Mouse (Mus musculus): ENCODE results near the gene Flywch1. TPM values are rescaled to one million over a fixed set of nuclear protein-coding genes. Genes with fewer than 3 reads are reported as not detected.

The Flywch1 gene
- polyA plus RNA-seq (2017; shearing (Covaris generic)) = 10 to 100 TPM; 13.2 to 15.6 (median 13.7) TPM

DNA sequence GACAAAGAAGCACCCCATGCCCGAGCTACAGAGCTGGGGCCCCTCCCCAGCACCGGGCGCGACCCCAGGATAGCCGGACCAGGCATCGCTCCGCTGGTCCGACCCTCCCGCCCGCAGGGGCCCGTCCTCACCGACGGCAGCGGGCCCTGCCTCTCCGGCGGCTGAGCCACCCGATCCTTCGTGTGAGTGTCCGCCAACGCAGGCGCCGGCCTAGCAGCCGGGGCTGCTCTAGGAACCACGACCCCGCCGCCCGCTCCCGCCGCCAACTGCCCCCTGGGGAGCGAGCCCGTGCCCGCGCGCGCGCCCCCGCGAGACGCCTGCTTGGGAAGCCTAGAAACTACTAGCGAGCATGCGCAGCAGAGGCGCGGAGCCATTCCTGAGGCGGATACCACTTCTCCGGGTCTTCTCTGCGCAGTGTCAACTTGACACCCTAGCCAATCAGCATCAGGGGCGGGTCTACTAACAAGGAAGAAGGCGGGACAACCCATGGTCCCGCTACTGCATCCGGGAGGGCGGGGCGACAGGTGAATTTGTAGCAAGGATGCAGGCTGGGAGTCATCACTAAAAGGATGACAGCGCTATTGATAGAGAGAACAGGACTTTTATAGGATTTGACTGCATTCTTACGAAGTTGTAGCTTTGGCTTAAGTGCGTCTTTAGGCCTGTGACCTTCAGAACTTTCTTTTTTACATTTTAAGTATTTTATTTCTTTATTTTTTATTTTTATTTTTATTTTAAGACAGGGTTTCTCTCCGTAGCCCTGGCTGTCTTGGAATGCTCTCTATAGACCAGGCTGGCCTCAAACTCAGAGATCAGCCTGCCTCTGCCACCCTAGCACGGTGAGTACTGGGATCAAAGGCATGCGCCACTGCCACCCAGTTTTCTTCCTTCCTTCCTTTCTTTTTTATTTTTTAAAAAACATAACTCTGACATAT lies at the start of gene Flywch1:
Flywch1 (minus strand) TSS at position 319 of the 935 bp plus-strand sequence.
- peak; percentile 99 for ATAC-seq

DNA sequence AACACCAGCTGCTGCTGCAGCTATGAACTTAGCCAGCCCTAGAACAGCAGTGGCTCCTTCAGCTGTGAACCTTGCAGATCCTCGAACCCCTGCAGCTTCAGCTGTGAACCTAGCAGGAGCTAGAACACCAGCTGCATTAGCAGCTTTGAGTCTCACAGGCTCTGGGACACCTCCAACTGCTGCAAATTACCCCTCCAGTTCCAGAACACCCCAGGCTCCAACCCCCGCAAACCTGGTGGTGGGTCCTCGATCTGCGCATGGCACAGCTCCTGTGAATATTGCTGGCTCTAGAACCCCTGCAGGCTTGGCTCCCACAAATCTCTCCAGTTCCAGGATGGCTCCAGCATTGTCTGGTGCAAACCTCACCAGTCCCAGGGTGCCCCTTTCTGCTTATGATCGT lies 49.3 kb upstream of the Flywch1 start:
- ATAC-seq = no peak

DNA sequence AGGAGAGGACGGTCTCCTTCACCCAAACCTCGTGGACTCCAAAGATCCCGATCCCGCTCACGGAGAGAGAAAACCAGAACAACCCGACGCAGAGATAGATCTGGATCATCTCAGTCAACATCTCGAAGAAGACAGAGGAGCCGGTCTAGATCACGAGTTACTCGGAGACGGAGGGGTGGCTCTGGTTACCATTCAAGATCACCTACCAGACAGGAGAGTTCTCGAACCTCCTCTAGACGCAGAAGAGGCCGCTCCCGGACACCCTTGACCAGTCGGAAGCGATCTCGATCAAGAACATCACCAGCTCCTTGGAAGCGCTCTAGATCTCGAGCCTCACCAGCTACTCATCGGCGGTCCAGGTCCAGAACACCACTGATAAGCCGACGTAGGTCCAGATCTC lies 47.8 kb upstream of the Flywch1 start:
- ATAC-seq = no peak

DNA sequence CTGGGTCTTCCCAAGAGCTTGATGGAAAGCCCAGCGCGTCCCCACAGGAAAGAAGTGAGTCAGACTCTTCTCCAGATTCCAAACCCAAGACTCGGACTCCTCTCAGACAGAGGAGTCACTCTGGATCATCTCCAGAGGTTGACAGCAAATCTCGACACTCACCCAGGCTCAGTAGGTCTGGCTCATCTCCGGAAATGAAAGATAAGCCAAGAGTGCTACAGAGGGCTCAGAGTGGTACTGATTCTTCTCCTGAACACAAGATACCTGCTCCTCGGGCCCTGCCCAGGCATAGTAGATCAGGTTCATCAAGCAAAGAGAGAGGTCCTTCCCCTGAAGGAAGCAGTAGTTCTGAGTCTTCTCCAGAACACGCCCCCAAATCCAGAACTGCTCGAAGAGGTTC lies 47.2 kb upstream of the Flywch1 start:
- ATAC-seq = no peak

DNA sequence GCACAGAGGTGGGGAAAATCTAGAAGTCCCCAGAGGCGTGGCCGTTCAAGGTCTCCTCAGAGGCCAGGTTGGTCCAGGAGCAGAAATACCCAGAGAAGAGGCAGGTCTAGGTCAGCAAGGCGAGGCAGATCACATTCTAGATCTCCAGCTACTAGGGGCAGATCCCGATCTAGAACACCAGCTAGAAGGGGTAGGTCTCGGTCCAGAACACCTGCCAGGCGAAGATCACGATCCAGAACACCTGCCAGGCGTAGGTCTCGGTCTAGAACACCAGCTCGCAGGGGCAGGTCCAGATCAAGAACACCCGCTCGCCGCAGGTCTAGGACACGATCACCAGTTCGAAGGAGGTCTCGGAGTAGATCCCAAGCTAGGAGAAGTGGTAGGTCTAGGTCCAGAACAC lies 44.2 kb upstream of the Flywch1 start:
- no peak for ATAC-seq

DNA sequence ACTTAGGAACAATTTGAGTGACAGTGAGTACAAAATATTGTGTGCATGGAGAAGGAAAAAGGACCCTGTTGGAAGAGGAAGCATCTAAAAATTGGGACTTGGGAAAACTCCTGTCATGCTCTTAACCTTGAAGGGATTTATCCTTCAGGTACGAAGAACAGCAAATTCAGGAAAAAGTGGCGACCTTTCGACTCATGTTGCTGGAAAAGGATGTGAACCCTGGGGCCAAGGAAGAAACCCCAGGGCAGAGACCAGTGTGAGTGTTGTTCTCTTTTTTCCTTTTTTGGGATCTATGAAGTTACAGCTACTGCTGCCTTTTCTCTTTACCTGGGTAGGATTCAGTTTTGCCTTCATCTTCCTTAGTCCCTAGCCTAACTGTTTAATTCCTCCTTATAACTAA lies 36.5 kb upstream of the Flywch1 start:
- ATAC-seq = no peak

DNA sequence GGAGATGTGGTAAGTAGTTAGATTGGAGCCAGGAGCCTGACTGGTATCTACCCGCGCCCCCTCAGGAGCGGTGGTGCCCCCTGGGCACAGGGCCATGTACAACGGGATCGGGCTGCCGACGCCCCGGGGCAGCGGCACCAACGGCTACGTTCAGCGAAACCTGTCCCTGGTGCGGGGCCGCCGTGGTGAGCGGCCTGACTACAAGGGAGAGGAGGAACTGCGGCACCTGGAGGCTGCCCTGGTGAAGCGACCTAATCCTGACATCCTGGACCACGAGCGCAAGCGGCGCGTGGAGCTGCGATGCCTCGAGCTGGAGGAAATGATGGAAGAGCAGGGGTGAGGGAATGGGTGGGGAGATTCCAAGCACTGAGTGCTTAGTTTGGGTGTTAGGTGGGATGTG lies 35.5 kb upstream of the Flywch1 start:
- no peak for ATAC-seq

DNA sequence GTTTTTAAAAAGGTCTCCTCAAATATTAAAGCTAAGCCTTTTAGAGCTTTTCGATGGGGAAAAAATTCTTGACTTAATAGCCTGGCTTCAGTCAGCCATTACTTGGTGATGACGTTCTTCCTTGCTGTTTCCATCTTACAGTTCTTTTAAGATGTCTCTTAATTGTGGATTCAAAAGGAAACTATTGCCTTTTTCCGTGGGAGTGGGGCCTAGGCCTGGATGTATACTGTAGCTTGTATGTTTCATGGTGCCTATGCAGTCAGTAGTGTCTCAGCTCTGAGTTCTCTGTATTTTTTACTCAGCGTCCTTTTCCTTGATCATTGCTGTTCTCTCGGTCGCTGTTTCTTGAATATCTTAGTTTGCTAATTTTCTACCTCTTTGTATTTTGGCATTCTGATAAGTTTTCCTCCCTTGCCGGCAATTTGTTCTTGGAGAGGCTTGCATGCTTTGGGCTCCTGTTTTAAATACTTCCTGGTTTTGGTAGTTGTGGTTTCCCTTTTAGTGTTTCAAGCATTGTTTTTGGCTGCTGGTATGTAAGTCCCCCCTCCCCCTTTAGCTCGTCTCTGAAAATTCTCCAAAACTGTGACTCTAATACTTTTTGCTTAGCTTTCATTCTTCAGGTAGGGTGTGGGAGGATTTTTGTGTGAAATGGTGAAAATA lies 33.2 kb upstream of the Flywch1 start:
- peak; percentile 8 for ATAC-seq

DNA sequence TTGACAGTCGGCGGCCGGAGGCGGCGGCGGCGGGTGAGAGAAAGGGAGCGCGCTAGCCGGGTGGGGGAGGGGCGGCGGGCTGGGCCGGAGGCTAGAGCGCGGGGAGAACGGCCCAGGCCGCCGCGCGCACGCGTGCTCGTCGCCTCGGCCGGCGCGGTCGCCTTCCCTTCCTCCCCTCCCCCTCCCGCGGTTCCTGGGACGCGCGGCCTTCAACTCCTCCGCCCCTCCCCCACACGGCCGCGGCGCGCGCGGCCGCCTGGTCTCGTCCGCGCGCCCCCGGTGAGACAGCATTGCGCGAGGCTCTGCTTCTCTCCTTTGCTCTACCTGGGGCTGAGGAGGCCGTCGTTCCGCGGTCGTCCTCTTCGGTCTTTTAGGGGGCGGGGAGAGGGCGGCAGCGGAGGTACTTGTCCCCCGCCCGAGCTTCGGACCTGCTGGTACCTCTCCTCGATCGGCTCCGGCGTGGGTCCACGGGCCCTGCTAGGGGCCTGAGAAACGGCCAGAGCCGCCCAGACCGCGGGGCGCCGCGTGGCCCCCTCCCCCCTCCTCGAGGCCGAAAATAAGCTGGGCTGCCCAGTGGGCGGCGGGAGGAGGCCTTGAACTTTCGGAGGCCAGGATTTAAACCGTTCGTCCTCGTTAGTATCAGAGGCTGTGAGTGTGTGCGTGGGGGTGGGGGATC lies 32.1 kb upstream of the Flywch1 start:
- no peak for ATAC-seq

DNA sequence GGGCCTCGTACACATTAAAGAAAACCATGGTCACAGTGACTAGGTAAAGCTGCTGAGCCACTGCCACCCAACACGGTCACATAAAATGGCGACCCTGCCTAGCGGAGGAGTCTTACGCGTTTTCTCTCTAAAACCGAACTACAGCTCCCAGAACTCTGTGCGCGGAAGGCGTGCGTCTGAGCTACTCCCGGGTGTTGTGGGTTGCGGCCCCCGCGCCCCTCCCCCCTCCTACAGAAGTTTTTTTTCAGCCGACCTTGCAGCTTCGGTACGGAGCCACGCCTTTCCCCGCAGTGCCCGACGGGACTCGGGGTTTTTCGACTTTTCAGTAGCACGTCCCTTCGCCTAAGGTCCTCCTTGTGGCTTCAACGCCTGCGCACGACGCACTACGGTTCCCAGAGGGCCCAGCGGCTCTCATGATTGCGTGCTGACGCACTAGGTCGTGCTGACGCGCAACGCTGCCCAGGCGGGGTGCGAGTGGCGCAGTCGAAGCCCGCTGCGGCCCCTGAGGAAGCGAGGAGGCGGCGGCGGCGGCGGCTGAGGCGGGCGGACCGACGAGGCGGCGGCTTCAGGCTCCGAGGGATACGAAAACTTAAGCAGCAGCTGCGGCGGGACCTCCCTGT lies 31.5 kb upstream of the Flywch1 start:
- peak; percentile 87 for ATAC-seq

DNA sequence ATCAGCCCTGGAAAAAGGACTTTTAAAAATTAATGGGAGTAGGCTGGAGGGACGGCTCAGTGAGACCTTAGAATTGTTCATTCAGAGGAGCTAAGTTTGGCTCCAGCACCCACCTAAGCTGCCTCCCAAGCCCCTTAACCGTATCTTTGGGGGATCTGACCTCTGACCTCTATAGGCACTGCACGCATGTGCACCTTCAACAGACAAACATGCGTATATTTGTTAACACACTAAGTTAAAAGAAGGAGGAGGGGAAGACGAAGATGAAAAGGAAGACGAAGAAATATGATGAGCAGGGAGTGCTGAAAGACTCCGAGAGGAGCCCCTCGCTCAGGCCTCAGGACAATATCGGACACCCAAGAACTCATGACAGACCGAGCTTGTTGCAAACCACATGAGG lies 30.2 kb upstream of the Flywch1 start:
- no peak for ATAC-seq

DNA sequence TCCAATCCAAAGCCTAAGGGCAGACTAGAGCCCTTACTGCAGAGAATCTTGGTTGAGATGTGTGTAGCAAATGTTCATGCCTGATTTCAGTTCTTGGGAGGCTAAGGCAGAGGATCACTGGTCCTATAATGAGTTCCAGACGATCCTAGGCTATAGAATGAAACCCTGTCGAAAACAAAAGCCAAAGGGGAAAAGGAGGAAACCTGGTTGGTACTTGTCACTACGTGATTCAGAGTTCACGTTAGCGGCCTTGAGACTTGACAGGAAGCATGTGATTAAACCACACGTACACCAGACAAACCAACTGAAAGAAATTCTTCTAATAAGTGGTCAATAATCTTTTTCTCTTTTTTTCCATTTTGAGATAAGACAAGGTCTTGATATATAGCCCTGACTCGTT lies 25.9 kb upstream of the Flywch1 start:
- peak; percentile 95 for ATAC-seq

DNA sequence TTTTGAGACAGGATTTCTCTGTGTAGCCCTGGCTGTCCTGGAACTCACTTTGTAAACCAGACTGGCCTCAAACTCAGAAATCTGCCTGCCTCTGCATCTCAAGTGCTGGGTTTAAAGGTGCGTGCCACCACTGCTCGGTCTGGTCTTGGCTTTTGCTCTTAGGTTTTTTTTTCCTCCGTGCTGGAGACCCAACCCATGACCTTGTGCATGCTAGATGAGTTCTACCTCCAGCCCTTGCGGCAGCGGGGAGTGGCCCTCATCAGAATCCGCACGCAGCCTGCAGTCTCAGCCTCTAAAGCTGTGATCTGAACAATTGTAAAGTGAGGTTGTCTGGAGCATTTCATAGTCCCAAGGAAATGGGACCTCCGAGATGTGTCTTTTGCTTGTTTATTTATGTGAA lies 23.9 kb upstream of the Flywch1 start:
- no peak for ATAC-seq

DNA sequence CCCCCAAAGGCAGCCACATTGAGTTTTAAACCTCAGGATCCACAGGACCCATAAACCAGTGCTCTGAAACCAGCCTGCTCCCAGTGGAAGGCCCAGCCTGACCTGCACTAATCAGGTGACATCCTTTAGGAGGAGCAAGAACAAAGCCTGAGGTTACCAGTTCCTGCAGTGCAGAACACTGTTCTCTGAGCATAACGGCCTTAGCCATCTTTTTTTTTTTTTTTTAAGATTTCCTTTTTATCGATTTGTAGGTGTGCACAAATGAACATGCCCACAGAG lies 19.6 kb upstream of the Flywch1 start:
- ATAC-seq = peak; percentile 27

DNA sequence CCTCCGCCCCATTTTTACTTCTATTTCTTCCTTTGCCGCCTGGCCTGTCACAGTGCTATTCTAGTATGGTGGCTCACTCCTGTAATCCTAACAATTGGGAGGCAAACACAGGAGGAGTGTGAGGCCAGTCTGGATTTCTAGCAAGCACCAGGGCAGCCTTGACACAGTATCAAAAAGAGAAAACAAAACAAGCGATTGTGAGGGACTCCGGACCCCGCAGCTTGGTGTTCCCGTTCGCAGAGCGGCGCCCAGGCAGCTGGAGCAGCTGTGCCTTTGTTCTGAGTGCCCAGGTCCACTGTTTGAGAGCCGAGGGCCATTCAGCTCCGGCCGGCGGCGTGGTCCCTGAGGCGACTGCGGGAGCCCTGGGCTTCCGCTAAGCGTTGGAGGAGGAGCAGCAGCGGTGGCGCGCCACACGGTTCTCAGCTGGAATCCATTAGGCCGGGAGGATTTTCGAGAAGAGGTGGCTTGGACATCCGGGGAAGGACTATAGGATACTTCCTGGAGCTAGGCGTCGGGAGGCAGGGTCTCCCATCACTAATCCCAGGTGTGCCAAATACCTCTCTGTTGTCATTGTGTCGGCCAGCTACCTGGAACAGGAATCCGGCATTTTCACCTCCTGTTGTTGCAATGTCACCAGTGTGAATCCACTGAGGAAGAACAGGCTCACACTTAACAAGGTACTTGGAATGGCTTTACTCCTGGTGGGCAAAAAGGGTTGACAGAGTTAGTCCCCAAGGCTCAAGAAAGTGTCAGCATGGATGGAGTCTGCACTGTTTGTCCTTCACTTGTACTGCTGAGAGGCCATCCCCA lies 19.1 kb upstream of the Flywch1 start, which contains the start of gene Srrm2:
Srrm2 (plus strand) TSS at position 264 of the 810 bp plus-strand sequence.
- ATAC-seq = peak; percentile 27

DNA sequence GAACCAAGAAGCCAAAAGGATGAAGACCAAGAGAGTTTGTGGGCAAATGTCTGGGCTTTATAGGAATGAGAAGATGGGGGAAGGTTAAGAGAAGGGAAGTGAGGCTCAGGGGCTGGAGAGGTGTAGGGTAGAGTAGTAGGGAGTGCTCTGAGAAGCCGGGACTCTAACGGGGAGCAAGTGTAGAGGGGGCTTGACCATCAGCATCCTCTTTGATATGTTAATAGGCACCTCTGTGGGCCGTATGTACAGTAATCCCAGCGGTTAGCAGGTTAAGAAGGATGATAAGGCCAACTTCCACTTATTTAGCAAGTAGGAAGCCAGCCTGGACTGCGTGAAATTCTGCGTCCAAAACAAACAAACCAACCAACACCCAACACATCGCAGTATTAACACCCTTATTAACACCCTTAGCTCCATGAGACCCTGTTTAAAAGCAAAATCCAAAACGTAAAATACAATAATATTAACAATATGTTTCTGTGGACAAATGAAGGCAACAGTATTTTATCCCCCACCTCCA lies 18.4 kb upstream of the Flywch1 start:
- no peak for ATAC-seq

DNA sequence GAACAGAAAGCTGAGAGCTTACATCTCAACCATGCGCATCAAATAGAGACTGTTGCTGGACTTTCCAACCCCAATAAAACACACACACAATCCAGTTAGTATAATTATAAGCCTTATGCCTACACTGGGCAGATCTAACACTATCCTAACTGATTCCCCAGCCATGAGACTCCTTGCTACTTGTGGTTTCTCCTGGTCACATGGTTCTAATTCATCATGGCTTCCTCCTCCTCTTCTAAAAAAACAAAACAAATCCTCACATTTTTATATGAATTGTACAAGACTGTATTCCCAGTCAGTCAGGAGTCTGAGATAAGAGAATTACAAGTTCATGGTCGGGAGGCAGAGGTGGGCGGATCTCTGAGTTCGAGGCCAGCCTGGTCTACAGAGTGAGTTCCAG lies 17.6 kb upstream of the Flywch1 start:
- no peak for ATAC-seq

DNA sequence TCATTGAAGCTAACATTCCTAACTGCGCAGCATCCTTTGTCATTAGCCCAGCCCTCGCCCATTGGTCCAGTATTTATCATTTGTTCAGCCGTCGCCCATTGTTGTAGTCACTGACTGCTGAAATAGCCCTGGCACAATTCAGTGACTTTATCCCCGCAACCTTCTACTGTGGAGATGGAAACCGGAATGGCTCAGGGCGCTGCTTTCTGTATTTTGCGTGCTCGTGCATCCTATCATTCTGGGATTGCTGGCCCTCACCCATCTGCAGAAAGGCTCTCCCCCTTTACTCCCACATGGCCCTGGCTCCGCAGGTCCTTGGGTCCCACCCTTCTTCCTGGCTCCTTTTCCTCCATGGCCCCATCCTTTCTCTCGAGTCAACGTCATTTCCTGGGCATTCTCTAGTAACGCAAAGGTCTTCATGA lies 15.1 kb upstream of the Flywch1 start:
- peak; percentile 25 for ATAC-seq

DNA sequence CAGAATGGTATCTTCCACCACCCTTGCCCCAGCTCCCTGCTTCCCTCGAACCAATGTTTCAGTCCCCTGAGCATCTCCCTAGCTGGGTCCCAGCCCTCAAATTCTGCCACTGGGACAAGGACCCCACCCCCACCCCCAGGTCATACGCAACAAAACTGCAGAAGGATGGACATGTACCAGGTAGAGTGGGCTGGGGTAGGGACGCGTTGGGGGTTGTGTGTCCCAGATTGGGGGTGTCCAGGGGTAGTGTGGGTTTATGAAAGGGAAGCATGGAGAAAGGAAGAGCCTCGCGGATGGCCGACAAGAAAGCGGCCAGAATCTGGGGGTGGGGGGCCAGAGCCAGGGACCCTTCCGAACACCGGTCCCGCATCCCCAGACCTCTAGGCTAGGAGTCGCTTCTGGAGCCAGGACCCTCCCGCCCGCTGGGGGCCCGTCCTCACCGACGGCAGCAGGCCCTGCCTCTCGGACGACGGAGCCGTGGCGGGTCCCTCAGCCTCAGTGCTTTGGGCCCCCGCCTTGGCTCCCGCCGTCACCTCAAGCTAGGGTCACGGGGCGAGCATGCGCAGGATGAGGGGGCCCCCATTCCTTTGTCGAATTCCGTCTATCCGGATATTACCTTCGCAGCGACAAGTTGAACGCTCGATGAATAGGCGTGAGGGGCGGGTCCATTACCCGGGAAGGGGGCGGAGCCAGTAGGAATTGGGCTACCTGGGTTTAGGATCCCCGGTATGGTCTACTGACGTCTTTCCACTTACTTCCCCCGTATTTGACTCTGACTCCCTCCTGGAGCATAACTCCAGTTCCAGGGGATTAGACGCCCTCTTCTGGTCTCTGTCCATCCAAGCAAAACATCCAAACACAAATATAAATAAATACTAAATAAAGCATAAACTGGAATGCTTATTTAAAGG lies 14.4 kb upstream of the Flywch1 start, which contains the start of gene Flywch2:
Flywch2 (minus strand) TSS at position 521 of the 911 bp plus-strand sequence.
- ATAC-seq = peak; percentile 93

DNA sequence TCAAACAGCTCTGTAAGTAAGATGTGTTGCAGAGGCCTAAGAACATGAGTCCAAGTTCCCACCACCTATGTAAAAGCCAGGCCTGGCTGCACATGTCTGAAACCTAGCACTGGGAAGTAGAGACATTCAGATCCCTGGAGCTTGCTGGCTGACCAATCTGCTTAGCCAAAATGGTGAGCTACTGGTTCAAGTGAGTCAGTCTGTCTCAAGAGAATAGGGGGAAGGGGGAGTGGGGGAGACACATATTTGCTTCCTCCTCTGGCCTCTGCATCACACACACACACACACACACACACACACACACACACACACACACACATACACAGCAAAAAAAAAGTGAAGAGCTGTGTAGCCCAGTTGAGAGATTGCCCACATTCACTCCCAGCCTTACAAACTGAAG lies 11.9 kb upstream of the Flywch1 start:
- ATAC-seq = no peak

DNA sequence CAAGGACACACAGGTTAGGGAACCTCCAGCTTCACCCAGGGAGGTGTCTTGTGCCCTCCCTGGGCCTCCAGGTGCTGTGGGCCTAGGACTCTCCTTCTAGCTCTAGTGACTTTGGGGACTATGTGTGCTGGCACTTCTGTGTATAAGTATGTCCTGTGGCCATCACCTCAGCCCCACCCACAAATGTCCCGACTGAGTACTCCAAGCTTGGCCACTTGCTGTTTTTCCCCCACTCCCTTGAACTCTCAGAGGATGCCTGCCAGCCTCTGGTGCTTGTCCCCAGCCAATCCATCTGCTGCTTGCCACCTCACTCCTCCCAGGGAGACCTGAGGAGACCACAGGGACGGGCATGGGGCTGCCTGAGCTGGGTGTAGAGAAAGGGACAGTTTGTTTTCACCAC lies 7.0 kb upstream of the Flywch1 start:
- ATAC-seq = no peak

All from inflammation-experienced regulatory T-cells, adult 6 months (primary cell).